Mouse (Mus musculus): ENCODE results near the gene Fitm2.
"Not testable (repeated sequence)": the region's sequence is repeated elsewhere in the genome, so short reads cannot be mapped to it uniquely, and the experiment has no call there.

Fitm2 gene

DNA sequence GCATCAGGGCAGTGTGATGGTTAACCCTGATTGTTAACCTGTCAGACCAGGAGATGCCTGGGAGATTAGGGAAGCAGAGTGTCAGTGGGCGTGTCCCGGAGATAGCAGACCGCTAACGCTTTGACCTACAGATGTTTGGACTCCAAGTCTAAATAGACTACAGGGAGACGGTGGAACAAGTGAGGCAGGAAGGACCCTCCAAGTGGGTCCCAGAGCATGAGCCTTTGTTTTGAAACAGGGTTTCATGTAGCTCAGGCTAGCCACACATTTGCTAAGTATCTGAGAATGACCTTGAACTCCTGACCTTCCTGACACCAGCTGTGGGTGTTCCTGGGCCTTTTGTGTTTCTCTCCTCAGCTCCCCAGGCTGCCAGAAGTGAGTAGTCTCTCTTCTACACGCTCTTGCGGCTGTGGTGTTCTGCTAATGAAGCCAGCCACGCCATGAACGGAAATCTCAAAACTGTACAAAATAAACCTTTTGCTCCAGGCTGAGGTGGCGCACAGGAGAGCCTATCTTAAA, 9.1 kb downstream of the Fitm2 start:
- DNase-seq (ENCODE audit: low spot score): no peak

DNA sequence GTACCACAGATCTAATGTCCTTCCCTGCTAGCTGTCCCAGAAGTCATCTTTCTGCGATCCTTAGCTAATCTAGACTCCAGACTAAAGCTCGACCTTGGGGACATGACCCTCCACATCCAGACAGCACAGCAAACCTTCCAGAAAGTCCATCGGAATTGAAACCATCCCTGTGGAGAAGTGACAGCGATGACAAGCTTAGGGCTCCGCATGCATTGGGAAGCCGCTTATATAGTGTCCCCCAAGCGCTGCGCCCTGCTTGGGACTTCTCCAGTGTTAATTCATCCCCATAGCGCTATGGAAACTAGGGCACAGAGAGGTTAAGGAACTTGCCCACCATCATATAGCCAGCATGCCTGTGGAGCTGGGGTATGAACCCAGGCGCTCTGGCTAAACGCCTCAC, 9.6 kb downstream of the Fitm2 start:
- no peak for DNase-seq (ENCODE audit: low spot score)

DNA sequence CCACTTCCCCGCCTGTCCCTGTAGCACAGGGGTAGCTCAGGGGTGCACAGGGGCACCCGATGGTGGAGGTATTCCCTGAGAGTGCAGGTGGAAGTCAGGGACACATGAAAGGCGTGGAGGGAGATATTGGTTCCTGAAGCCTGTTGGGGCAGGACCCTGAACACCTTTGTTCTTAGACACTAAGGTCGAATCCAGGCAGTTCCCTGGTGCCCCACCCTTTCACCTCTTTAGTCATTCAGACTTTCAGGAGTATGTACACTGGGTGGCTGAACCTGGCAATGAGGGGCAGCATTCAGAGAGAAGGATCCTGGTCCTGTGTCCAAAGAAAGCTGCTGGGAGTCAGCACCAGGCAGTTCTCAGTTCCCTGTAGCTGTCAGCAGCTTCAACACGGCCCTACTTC, 10.0 kb downstream of the Fitm2 start:
- no peak for DNase-seq (ENCODE audit: low spot score)

DNA sequence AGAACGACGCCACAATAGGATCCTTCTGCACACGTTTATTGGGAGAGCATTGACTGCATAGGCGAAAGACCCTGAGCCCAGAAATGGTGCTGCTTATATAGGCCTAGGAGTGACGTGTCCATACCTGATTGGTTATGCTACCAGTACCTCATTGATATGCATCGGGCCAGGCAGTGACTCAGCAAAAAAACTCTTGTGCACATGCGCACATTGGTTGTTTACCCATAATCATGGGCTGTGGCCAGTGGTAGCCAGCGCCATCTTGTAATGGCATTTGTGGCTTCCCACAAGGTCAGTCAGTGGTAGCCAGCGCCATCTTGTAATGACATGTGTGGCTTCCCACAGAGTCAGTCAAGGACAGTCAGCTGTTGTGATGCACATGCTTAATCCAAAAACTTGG, 11.1 kb downstream of the Fitm2 start:
- not testable (repeated sequence) for DNase-seq (ENCODE audit: low spot score)

DNA sequence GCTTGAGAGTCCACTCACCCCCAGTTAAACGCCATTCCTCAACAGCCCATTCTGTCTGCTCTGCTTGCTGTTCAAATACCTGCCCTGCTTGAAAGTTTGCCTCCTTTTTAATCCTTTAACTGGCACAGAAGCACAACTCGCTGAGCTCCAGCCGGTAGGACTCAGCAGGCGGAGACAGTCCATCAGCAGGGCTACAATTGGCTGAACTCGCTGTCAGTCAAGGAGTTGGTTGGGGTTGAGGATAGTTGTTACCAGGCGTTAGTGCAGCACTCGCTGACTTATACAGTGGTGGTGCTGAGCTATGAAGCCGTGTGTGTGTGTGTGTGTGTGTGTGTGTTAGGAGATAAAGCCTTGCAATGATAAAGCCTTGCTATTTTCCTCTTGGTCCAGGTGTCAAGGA, 11.8 kb downstream of the Fitm2 start:
- DNase-seq (ENCODE audit: low spot score): no peak

DNA sequence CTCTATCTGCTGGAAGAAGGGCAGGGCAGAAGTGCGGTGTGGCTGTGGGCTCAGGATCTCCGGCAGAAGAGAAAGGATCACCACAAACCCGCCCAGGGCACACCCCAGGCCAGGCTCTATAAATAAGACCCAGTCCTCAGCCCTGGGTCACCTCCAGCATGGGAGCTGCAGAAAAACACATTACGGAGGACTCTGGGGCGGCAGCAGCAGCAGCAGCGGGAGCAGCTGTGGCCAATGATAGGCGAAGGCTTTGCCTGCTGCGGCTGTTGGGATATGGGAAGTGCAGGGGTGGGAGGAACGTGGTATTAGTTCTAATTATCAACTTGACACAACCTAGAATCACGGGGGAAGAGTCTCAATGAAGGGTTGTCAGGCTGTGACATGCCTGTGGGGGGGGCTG, 13.0 kb downstream of the Fitm2 start:
- DNase-seq (ENCODE audit: low spot score): no peak

DNA sequence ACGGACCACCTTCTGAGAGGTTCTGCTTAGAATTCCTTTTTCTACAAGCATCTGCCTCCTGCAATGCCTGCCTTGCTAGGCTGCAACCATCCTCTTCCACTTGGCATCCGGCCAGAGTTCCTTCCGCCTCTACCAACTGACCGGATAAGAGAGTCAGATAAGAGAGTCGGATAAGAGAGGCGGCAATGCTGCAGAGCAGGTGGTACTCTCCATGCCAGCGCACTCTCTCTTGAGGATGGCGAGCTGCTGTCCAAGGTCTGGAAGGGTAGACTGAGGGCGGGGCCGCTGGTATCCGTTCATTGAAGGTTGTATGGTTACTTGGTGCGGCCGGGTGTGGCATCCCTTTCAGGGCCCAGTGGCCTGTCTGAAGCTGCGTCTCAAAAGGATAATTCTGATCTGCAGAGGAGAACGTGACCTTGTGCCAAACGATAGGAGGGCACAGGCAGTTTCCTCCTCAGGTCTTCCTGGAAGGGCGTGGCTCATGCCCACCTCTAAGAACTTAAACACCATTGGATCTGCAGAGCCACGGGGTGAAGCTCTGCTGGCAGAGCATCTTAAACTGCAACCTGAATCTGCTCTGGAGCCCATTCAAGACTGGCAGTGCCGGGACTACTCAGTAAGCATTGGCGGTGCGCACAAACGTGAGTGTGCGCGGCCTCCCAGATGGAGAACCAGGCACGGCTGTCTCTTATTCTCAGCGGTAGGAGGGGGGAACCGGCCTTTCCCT, 13.7 kb downstream of the Fitm2 start:
- no peak for DNase-seq (ENCODE audit: low spot score)

DNA sequence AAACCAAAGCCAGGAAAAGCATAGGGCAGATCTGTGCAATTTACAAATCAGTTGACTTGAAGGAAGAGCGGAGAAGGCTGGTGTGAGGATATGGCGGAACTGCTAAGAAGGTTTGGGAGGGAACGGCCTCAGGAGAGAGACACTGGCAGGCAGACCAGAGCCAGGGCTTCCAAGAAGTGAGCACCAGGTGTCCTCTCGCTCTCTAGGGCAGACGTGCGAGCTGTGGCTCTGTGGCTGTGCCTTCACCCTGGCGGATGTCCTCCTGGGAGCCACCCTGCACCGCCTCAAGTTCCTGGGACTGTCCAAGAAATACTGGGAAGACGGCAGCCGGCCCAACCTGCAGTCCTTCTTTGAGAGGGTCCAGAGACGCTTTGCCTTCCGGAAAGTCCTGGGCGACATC, 19.1 kb downstream of the Fitm2 start:
- no peak for DNase-seq (ENCODE audit: low spot score)

DNA sequence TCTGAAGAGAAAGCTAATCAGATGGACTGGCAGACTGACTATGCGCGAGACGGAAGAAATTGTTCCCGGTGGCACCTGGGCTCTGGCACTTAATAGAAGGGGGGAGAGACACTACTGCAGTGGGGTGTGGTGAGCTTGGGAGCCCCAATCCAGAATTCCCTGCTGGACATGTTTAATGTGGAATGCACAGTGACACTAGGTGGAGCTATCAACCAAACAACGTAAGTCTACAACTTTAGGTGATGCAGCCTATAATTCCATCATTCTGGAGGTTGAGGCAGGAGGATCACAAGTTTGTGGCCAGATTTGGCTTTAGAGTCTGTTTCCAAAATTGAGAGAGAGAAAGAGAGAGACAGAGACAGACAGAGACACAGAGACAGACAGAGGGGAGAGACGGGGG, 19.7 kb downstream of the Fitm2 start:
- no peak for DNase-seq (ENCODE audit: low spot score)

DNA sequence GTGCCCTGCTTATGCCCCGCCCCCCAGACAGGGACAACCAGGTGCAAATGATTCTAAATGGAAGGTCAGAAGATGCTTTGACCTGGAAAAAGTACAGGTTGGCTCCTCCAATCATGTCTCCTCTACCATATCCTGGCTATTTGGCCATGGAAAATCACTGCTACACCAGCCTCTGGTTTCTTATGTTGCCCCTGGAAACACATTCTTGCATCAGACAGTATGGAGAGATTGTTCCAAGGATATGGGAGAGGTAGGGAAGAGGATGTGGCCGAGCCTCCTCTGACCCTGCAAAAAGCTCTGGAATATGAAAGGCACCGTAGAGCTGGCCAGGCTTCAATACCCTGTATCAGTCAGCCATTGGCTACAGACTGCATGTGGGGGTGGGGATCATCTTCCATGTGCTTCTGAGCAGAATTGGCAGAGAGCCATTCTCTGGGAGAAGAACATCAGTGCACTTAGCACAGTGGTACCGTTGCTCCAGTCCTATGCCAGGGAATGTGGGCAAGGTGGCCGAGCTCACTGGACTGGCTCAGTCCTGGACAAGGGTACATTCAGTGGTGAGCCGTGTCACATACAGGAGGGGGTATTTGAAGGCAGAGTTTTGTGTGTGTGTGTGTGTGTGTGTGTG, 21.6 kb downstream of the Fitm2 start:
- no peak for DNase-seq (ENCODE audit: low spot score)

DNA sequence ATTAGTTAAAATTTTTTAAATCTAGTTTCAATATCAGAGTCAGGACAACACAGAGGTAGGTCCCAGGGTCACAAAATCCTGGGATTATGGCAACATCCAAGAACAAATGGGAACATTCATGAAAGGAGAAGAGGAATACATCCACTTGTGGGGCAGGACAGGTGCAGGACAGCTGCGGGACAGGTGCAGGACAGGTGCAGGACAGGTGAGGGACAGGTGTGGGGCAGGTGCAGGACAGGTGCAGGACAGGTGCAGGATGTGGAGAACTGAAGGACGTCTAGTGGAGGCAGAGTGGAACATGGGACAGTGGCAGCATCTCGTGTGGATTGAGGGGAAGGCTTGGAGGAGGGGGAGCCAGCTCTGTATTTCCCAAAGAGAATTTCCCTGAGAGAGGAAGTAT, 23.2 kb downstream of the Fitm2 start:
- no peak for DNase-seq (ENCODE audit: low spot score)

DNA sequence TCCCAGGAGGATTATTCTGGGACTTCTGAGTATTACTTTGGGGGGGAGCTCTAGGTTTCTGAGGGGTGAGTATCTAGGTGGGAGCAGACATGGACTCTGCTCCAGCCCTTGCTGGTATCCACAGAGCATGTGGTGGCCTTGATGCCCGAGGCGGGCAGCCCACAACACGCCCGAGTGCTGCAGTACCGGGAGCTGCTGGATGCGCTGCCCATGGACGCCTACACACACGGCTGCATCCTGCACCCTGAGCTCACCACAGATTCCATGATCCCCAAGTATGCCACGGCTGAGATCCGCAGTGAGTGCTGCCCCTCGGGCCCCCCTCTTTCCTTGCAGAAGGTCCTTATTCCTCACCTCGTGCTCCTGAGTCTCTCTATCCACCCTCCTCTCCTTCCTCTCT, 25.1 kb downstream of the Fitm2 start:
- no peak for DNase-seq (ENCODE audit: low spot score)

DNA sequence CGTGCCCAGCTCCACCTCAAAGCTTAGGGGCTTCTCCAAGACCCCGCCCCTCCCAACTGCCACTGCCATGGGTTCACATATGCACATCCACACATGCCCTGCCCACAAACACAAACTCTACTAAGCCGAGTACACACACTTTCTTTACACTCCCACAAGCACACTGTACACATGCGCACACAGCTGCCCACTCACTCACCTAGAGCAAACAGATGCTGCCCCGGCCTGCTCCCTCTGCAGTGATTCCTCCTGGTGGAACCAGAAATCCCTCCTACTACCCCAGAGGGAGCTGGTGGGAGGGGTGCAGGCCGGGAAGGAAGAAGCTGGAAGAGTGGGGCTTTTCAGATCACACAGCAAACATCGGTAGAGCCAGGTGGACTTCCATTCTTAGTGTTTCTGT, 28.4 kb downstream of the Fitm2 start:
- no peak for DNase-seq (ENCODE audit: low spot score)

DNA sequence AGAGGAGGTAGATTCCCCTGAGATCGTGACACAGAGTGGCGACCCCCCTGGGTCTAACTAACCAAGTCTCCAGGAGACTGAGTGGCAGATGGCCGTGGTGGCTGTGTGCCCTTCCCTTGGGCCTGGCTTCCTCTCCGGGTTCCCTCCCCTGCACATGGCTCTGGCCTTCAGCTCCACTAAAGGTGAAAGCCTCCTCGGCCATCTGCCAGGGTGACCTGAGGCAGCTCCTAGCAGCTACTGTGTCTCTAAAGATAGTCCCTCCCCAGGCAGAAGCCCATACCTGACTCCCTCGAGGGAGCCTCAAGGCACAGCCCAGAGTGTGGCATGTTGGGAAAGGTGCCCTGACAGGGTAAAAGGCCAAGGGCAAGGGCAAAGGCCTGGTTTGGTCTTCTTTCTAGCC, 28.9 kb downstream of the Fitm2 start:
- DNase-seq (ENCODE audit: low spot score): no peak

DNA sequence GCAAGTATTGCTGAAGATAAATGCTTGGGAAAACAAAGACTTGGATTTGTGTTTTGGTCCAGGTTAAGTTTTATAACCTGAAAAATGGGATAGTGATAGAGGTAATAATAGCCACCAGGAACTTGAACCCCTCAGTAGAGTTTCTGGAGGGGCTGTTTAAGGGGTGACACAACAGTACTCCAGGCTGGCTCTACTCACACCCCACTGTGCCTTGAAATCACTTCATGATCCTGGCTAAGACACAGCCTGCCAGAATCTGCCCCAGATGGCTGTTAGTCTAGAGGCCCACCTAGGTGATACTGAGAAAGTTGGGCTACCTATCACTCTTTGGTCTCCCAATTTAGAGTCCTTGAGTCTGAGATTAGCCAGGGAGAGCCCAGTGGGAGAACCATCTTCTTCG, 32.9 kb downstream of the Fitm2 start:
- no peak for DNase-seq (ENCODE audit: low spot score)

DNA sequence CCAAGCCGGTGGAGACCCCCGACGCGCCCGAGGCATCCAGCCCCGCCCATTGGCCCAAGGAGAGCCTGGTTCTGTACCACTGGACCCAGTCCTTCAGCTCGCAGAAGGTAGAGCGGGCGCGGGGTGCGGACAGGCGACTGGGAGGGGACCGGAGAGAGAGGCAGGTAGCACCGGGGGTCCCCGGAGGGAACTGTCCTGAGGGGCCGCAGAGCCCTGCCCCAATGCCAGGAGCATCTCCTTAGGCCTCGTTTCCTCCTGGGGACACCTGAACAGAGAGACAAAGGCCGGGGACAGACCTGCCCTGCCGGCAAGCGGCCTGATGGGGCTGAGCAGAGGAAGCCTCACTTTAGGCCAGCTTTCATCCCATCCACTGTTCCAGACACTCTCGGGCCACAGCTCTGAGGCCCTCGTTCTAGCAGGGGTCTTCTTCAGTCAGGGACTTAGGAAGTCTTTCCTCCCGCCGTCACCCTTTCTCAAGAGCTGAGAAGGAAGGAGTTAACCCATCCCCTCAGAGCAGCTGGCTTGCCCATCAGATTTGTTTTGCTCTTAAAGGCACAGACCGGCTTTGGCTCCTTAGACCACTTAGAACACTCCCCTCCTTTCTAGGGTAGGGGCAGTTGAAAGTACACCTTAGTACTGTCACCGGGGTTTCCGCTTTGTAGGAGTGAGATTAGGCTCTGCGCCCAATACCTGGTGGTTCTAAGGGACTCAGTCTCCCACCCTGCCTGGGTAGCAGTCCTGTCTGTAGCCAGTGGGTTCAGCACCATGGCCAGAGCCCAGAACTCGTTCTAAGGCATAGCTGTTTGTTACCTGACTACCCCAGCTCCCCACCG, 33.6 kb downstream of the Fitm2 start:
- no peak for DNase-seq (ENCODE audit: low spot score)

DNA sequence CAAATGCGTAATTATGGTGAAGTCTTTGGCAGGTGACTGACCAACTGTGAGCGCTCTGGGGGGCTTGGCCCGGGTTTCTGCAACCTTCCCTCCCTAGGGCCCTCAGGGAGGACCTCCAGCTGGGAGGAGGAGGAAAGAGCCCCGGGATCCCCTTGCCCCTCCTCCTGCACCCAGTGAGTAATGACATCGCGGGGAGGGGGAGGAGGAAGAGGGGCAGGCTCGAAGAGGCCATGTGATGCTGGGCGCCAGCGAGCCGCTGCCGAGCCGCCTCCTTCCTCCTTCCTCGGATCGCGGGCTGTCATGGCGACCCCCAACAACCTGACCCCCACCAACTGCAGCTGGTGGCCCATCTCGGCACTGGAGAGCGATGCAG, 34.2 kb downstream of the Fitm2 start, which contains the start of gene Gdap1l1:
Gene Gdap1l1 (plus strand): TSS at position 231 of the 373 bp plus-strand sequence.
- DNase-seq (ENCODE audit: low spot score): no peak

DNA sequence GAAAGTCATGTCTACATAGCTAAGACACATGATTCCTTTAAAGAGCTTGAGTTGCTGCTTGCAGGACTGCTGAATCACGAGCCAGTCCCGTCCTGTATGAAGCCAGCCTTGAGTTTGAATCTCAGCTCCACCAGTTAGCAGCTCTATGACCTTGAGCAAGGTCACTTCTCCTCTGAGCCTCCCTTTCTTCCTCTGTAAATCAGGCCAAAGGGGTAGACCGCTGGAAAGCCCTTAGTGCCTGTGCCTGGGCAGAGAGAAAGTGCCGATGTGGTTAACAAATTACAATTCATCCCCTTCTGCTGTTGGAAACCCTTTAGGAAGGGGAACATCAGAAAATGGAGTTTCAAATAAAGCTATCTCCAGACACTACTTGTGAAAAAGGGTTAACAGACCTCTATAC, 34.6 kb downstream of the Fitm2 start:
- DNase-seq (ENCODE audit: low spot score): no peak

DNA sequence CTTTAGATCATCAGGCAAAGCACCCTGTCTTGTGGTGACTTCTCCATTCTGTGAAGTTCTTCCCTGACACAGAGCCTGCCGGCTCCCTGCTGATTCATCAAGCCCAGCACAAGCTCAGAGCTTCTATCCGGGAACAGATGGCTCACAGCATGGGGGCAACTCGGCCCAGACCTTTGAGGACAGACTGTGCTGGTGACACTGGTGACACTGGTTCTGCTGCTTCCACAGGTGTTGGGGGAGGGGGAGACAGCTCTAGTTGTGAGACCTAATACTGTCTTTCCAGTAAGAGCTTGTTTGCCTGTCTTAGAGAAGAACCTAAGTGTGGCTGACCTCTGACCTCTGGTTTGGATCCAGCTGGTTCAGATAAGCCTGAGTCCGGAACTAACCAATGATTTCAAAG, 38.5 kb downstream of the Fitm2 start:
- DNase-seq (ENCODE audit: low spot score): no peak

DNA sequence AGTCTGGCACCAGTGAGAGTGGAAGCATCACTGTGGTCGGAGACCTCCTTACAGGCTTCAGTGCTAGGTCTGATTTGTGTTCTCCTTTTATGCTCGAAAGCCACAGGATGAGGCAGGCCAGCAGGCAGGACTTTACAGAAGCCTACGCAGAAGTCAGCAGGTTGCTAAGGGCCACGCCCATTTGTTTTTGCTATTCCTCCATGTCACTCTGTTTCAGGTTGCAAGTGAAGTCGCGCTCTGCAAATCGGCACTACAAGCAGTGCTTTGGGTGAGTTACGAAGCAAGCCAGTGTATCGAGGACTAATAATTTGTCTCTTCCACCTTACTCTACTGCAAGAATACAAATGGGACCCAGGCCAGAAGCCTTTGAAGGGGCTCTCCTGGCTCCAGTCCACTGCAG, 41.1 kb downstream of the Fitm2 start:
- no peak for DNase-seq (ENCODE audit: low spot score)

DNA sequence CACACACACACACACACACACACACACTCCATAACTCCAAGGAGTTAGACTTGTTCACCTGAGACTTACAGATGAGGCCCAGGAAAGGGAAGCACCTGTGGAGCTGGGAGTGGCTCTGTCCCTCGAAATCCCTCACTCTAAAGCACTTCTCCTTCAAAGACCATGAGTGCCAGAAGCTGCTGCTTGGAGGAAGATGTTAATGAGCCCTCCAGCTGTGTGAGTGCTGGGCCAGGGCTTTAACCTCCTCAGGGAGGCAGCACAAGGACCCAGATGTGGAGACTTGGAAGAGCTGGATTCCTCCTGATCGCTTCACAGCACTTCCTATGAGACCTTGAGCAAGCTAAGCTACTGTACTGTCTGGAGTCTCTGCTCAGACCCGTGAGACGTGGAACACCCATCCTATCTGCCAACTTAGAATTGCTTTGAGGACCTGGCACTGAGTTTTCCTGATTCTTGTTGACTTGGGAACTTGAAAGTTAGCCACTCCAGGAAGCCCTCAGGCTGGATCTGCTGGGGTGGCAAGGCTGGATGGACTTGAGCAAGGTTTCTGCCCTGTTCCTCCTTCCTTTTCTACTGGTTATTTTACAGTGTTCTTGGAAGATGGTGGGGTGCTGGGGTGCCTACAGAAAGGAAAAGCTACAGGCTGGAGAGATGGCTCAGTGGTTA, 44.0 kb downstream of the Fitm2 start:
- DNase-seq (ENCODE audit: low spot score): no peak

DNA sequence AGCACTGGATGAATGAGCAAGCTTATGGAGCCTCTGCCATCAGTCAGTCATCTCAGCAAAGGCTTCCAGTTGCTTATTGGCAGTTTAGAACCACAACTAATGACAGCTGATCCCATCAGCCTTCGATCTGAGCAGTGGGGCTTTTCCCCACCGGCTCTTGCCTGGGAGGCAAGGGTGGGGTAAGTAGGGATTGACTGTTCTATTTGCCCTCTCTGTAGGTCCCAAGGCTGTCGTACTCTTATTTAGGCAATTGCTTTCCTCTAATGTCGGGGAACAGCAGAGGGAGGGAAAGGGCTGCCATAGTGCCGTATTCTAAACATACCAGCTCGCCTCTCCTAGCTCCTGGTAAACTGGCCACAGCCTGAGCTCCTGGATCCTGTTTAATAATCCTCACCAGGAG, 47.8 kb downstream of the Fitm2 start, which contains the start of gene Oser1:
Gene Oser1 (minus strand): TSS at position 101 of the 400 bp plus-strand sequence.
- no peak for DNase-seq (ENCODE audit: low spot score)

All from ovary, adult 18-20 months (tissue).